Mouse (Mus musculus): Measurements from ENCODE around the gene Pappa.

- TF ChIP-seq CTCF (IDR thresholded peaks at IDR 0.05; ENCODE audit: control insufficient read depth, insufficient read depth, insufficient replicate concordance, low read depth, low read length) (no peak), POLR2A (IDR thresholded peaks at IDR 0.05; ENCODE audit: control insufficient read depth, low read depth, low read length) (no peak)
These were observed 35.5 kb downstream of the Pappa start for GRCm38 (mm10) chr4:65159481-65159880.
